Mouse (Mus musculus) kidney, embryonic 15.5 days (tissue): ENCODE results near the gene Cyp4a14. TPM values are rescaled to one million over a fixed set of nuclear protein-coding genes. Genes with fewer than 3 reads are reported as not detected.

Source experiments
- polyA plus RNA-seq: library from polyadenylated mRNA; unstranded; fragments of >200 nt; fragmentation: Nextera tagmentation; extraction: Ambion mirVana; gene quantifications from 2 replicates; pipeline ENCODE4 v1.2.1, GENCODE M21; 2015

Gene Cyp4a14
- polyA plus RNA-seq, 1 experiment from 2014 or later: 0.06 TPM

Other genes starting within 250 kb of the Cyp4a14 start
- gene Cyp4a12a, start 197.1 kb downstream of the Cyp4a14 start, polyA plus RNA-seq: 0.21 TPM in 1 of 2 replicates, not detected in the other
- gene Cyp4a12b, start 84.5 kb downstream of the Cyp4a14 start, polyA plus RNA-seq: 0.44 and 0.55 TPM in 2 replicates
- 0.45 and 1.1 TPM in 2 replicates for gene Cyp4a30b, start 43.5 kb downstream of the Cyp4a14 start, polyA plus RNA-seq
- gene Cyp4a10, start 22.1 kb upstream of the Cyp4a14 start, polyA plus RNA-seq: 1.3 and 1.4 TPM in 2 replicates
- gene Cyp4a31, start 67.5 kb upstream of the Cyp4a14 start, polyA plus RNA-seq: 32.1 and 43.2 TPM in 2 replicates
- 0.26 TPM in 1 of 2 replicates, not detected in the other for gene Cyp4a32, start 104.8 kb upstream of the Cyp4a14 start, polyA plus RNA-seq
- 5.6 and 6.2 TPM in 2 replicates for gene Cyp4b1, start 151.6 kb upstream of the Cyp4a14 start, polyA plus RNA-seq
- 36.7 and 37.2 TPM in 2 replicates for gene Efcab14, start 241.6 kb upstream of the Cyp4a14 start, polyA plus RNA-seq